Mouse (Mus musculus) layer of hippocampus, adult 9-11 months (tissue): ENCODE data around the gene Nutf2.

Source experiments
- DNase-seq: peaks from one replicate; pipeline ENCODE4 v3.0.0; 2022

The Nutf2 gene

GRCm38 (mm10) chr8:105855248-105856167, 4.9 kb upstream of the Nutf2 start:
- peak; percentile 40 for DNase-seq

GRCm38 (mm10) chr8:105856168-105856835, 4.1 kb upstream of the Nutf2 start:
- no peak for DNase-seq

GRCm38 (mm10) chr8:105858495-105858894, 1.9 kb upstream of the Nutf2 start:
- no peak for DNase-seq

- no peak for DNase-seq
Observed at GRCm38 (mm10) chr8:105859314-105859713, 1.1 kb upstream of the Nutf2 start.

- DNase-seq, result no peak
Observed at GRCm38 (mm10) chr8:105861951-105862350, 1.6 kb downstream of the Nutf2 start.

- DNase-seq, result no peak
Observed at GRCm38 (mm10) chr8:105866364-105867029, 6.1 kb downstream of the Nutf2 start.

GRCm38 (mm10) chr8:105874301-105874700, 13.9 kb downstream of the Nutf2 start:
- no peak for DNase-seq

- peak; percentile 72 for DNase-seq
Observed at GRCm38 (mm10) chr8:105880754-105881520, 20.6 kb downstream of the Nutf2 start, which contains the start of gene Edc4. Gene Edc4, plus strand, starts transcription at chr8:105880881.

- DNase-seq, result no peak
Observed at GRCm38 (mm10) chr8:105889756-105890465, 29.5 kb downstream of the Nutf2 start.

- peak; percentile 83 for DNase-seq
Observed at GRCm38 (mm10) chr8:105890870-105891269, 30.5 kb downstream of the Nutf2 start.

- DNase-seq, result peak; percentile 26
Observed at GRCm38 (mm10) chr8:105892432-105892831, 32.1 kb downstream of the Nutf2 start.

GRCm38 (mm10) chr8:105893339-105893738, 33.0 kb downstream of the Nutf2 start, which contains the start of gene Nrn1l:
Gene Nrn1l, plus strand, starts transcription at chr8:105893567.
- peak; percentile 90 for DNase-seq

- no peak for DNase-seq
Observed at GRCm38 (mm10) chr8:105897801-105898480, 37.6 kb downstream of the Nutf2 start.

GRCm38 (mm10) chr8:105900180-105900940, 40.0 kb downstream of the Nutf2 start, which contains the start of gene Pskh1:
Gene Pskh1, plus strand, starts transcription at chr8:105900441.
- peak; percentile 90 for DNase-seq

GRCm38 (mm10) chr8:105900941-105901616, 40.7 kb downstream of the Nutf2 start:
- DNase-seq, result no peak

GRCm38 (mm10) chr8:105919390-105919789, 59.0 kb downstream of the Nutf2 start:
- DNase-seq, result no peak

GRCm38 (mm10) chr8:105925123-105925522, 64.7 kb downstream of the Nutf2 start:
- DNase-seq, result no peak
